ENCODE assay signal across 8 mouse cellular contexts in the genomic region with DNA sequence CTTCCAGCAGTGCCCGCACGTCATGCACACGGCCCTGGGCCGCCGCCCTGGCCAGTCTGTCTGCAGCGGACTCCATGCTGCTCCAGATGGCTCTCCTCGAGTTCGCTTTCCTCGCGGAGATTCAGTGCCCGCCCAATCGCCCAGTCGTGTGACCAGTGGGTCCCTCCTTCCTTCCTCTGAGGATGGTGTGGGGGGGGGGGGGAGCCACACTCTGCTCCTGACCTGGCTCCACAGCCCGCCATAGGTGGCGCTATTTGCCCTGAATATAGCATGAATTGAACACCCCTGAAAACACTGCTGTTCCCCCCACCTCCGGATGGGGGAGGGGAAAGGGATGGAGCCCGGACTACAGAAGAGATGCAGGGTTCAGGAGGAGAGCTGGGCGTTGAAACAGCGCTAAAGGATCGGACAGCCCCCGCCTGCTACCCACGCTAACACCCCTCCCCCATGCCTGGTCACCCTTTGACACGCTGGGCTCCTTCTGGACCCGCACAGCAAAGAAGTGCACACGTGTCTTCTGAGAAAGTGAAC. TPM values are rescaled to one million over a fixed set of nuclear protein-coding genes. Genes with fewer than 3 reads are reported as not detected.
A peak's percentile ranks its signal among the peaks of the same experiment; 100 is the strongest.
DNase-seq lines count a peak whose midpoint lies in the region; ATAC-seq and TF ChIP-seq lines count a peak whose summit lies in the region.

No protein-coding gene starts in this region.

- TF ChIP-seq POLR2A in ES-Bruce4 (IDR thresholded peaks at IDR 0.05; ENCODE audit: insufficient read depth, low read length), result no peak

- peak; percentile 36 for DNase-seq in adrenal gland, adult 2 months
- no peak for DNase-seq in forebrain, postnatal 0 days
- DNase-seq in limb, embryonic 10.5 days (ENCODE audit: low spot score), result peak; percentile 73
- no peak for DNase-seq in midbrain, embryonic 14.5 days
- no peak for DNase-seq in frontal cortex, postnatal 25 days (ENCODE audit: low spot score in 2 of 2)
- no peak for DNase-seq in thymus, postnatal 14 days
- no peak for DNase-seq in thymus, adult 18-20 months

- TF ChIP-seq EP300 in ES-Bruce4 (IDR thresholded peaks at IDR 0.05; ENCODE audit: insufficient read depth, low read depth, low read length), result 0 out of 2 replicates have a peak, but pooled peaks have one; percentile 42

- H3K4me3 ChIP-seq in ES-Bruce4 (ENCODE audit: low read depth, low read length), result peak overlapping the region; percentile 60
- H3K4me3 ChIP-seq in forebrain, postnatal 0 days (ENCODE audit: low read depth, low read length), result no peak overlapping the region
- peak overlapping the region; percentile 30 for H3K4me3 ChIP-seq in limb, embryonic 10.5 days
- no peak overlapping the region for H3K4me3 ChIP-seq in midbrain, embryonic 14.5 days (replicated peaks; ENCODE audit: low read depth, low read length)

- H3K9ac ChIP-seq in ES-Bruce4 (ENCODE audit: low read depth, poor library complexity, severe bottlenecking), result no peak overlapping the region
- H3K9ac ChIP-seq in forebrain, postnatal 0 days, result no peak overlapping the region
- no peak overlapping the region for H3K9ac ChIP-seq in midbrain, embryonic 14.5 days (replicated peaks; ENCODE audit: low read length)

- H3K4me2 ChIP-seq in forebrain, postnatal 0 days (ENCODE audit: low read depth), result no peak overlapping the region
- no peak overlapping the region for H3K4me2 ChIP-seq in midbrain, embryonic 14.5 days (ENCODE audit: low read length)

- TF ChIP-seq CTCF in ES-Bruce4 (IDR thresholded peaks at IDR 0.05; ENCODE audit: low read depth, low read length), result peak; percentile 55
- TF ChIP-seq CTCF in forebrain, postnatal 0 days (IDR thresholded peaks at IDR 0.05; ENCODE audit: low read depth), result peak; percentile 32

- no peaks in the 10 kb centered on the region for H3K36me3 ChIP-seq in ES-Bruce4 (ENCODE audit: control insufficient read depth, insufficient read depth, low read length, poor library complexity, severe bottlenecking)
- H3K36me3 ChIP-seq in forebrain, postnatal 0 days (ENCODE audit: insufficient read depth), result no peaks in the 10 kb centered on the region
- H3K36me3 ChIP-seq in limb, embryonic 10.5 days, result no peaks in the 10 kb centered on the region
- no peaks in the 10 kb centered on the region for H3K36me3 ChIP-seq in midbrain, embryonic 14.5 days (ENCODE audit: control insufficient read depth, insufficient read depth, low read length)

- ATAC-seq in forebrain, postnatal 0 days, result peak; percentile 29; the same call in 1 of the 2 replicates
- ATAC-seq in midbrain, embryonic 14.5 days (ENCODE audit: low FRiP score, low TSS enrichment), result peak; percentile 57

- WGBS in forebrain, postnatal 0 days, result 1% methylated on average over 25 of the region's 25 CpGs
- under 1% methylated on average over 25 of the region's 25 CpGs for WGBS in limb, embryonic 10.5 days
- under 1% methylated on average over 25 of the region's 25 CpGs for WGBS in midbrain, embryonic 14.5 days

- H3K4me1 ChIP-seq in ES-Bruce4 (ENCODE audit: control insufficient read depth, insufficient read depth, low read length), result no peaks in the 10 kb centered on the region
- H3K4me1 ChIP-seq in forebrain, postnatal 0 days (ENCODE audit: insufficient read depth), result no peaks in the 10 kb centered on the region
- H3K4me1 ChIP-seq in limb, embryonic 10.5 days, result peaks cover 9% of the 10 kb centered on the region
- H3K4me1 ChIP-seq in midbrain, embryonic 14.5 days (ENCODE audit: control insufficient read depth, insufficient read depth, low read length), result 0 out of 2 replicates have a peak, but pooled peaks cover 4% of the 10 kb centered on the region

- H3K9me3 ChIP-seq in ES-Bruce4 (replicated peaks; ENCODE audit: control insufficient read depth, insufficient read depth, low read length, poor library complexity, severe bottlenecking), result no peaks in the 10 kb centered on the region
- no peaks in the 10 kb centered on the region for H3K9me3 ChIP-seq in forebrain, postnatal 0 days (ENCODE audit: low read length)
- no peaks in the 10 kb centered on the region for H3K9me3 ChIP-seq in limb, embryonic 10.5 days (replicated peaks)
- no peaks in the 10 kb centered on the region for H3K9me3 ChIP-seq in midbrain, embryonic 14.5 days (ENCODE audit: control insufficient read depth, low read length)

- no peak overlapping the region for H3K27ac ChIP-seq in ES-Bruce4 (ENCODE audit: insufficient read depth, low read length)
- no peak overlapping the region for H3K27ac ChIP-seq in forebrain, postnatal 0 days (ENCODE audit: low read depth, low read length)
- H3K27ac ChIP-seq in limb, embryonic 10.5 days, result no peak overlapping the region
- no peak overlapping the region for H3K27ac ChIP-seq in midbrain, embryonic 14.5 days (replicated peaks; ENCODE audit: low read depth, low read length)

- H3K27me3 ChIP-seq in ES-Bruce4 (ENCODE audit: control insufficient read depth, insufficient read depth, low read length, poor library complexity, severe bottlenecking), result peaks cover 12% of the 10 kb centered on the region
- peaks cover 82% of the 10 kb centered on the region for H3K27me3 ChIP-seq in forebrain, postnatal 0 days (ENCODE audit: insufficient read depth, low read length)
- peaks cover 98% of the 10 kb centered on the region for H3K27me3 ChIP-seq in limb, embryonic 10.5 days (ENCODE audit: low read depth, poor library complexity, severe bottlenecking)
- peaks cover 89% of the 10 kb centered on the region for H3K27me3 ChIP-seq in midbrain, embryonic 14.5 days (ENCODE audit: control insufficient read depth, insufficient read depth, low read length)

RNA-seq across cellular contexts. Expression of a gene that starts 12.4 kb away (rescaled TPM):
- polyA plus RNA-seq in ES-Bruce4 (2011; ENCODE audit: insufficient read depth, insufficient read length, low read depth, missing spikeins), result 15.1 and 16.0 TPM in 2 replicates
- total RNA-seq in adrenal gland, adult 2 months (2021), result 1 to 10 TPM; 2.1 to 3.4 TPM
- 9.4 and 10.3 TPM in 2 replicates for polyA plus RNA-seq in adrenal gland, adult 2 months (2012; rRNA removed)
- not detected in 2 replicates for total RNA-seq in forebrain, postnatal 0 days (2014; rRNA removed)
- not detected in 2 replicates for polyA plus RNA-seq in forebrain, postnatal 0 days (2015; fragmentation: Nextera tagmentation; extraction: Ambion mirVana)
- not detected in 2 replicates for polyA plus RNA-seq in limb, embryonic 10.5 days (2016; fragmentation: Nextera tagmentation; extraction: Ambion mirVana)
- polyA plus RNA-seq in midbrain, embryonic 14.5 days (2014; fragmentation: Nextera tagmentation; extraction: Ambion mirVana), result not detected in 2 replicates

RNA-seq across cellular contexts. Expression of a gene that starts 28.7 kb away (rescaled TPM):
- 8.3 and 12.0 TPM in 2 replicates for polyA plus RNA-seq in ES-Bruce4 (2011; ENCODE audit: insufficient read depth, insufficient read length, low read depth, missing spikeins)
- 10 to 100 TPM in 1 of 2 experiments, 1 to 10 TPM in 1; 6.8 to 10.3 TPM for total RNA-seq in adrenal gland, adult 2 months (2021)
- polyA plus RNA-seq in adrenal gland, adult 2 months (2012; rRNA removed), result 13.6 and 20.7 TPM in 2 replicates
- 0.54 and 1.5 TPM in 2 replicates for total RNA-seq in forebrain, postnatal 0 days (2014; rRNA removed)
- 2.0 and 2.3 TPM in 2 replicates for polyA plus RNA-seq in forebrain, postnatal 0 days (2015; fragmentation: Nextera tagmentation; extraction: Ambion mirVana)
- polyA plus RNA-seq in limb, embryonic 10.5 days (2016; fragmentation: Nextera tagmentation; extraction: Ambion mirVana), result 0.18 and 0.34 TPM in 2 replicates
- 0.47 and 0.75 TPM in 2 replicates for polyA plus RNA-seq in midbrain, embryonic 14.5 days (2014; fragmentation: Nextera tagmentation; extraction: Ambion mirVana)

Comparison
In these comparisons a context has a peak if more than half of its experiments do, and no peak if none do; other contexts are left out.
1. H3K4me3 ChIP-seq: peak in ES-Bruce4 (single experiment) and limb, embryonic 10.5 days (single experiment); none in forebrain, postnatal 0 days (single experiment) and midbrain, embryonic 14.5 days (single experiment).
2. DNase-seq: peak in adrenal gland, adult 2 months (single experiment) and limb, embryonic 10.5 days (single experiment); none in forebrain, postnatal 0 days (single experiment), midbrain, embryonic 14.5 days (single experiment), frontal cortex, postnatal 25 days (0 of 2), thymus, postnatal 14 days (single experiment) and thymus, adult 18-20 months (0 of 2).
3. RNA of a gene that starts 12.4 kb away (polyA plus RNA-seq): 15.1 to 16.0 TPM in ES-Bruce4 and 9.4 to 10.3 TPM in adrenal gland, adult 2 months; not detected in forebrain, postnatal 0 days, not detected in limb, embryonic 10.5 days and not detected in midbrain, embryonic 14.5 days; every median in the first group is over 10 times any median in the second.